Mouse (Mus musculus) neural tube, embryonic 12.5 days (tissue): ENCODE results near the gene Nrxn3. TPM values are rescaled to one million over a fixed set of nuclear protein-coding genes. Genes with fewer than 3 reads are reported as not detected.

ENCODE experiments used
- ATAC-seq: fragments of 200-750 bp; cut with Nextera tagmentation; 2 replicates; pipeline ENCODE4 v1.8.0; 2017; ENCODE audit warnings: low read depth, mild to moderate bottlenecking, moderate TSS enrichment, moderate library complexity; ENCODE audit not compliant: low FRiP score
- H3K27ac ChIP-seq: fragments of 300-500 bp; sonication (generic); 2 replicates; pipeline ENCODE4 v1.5.1; 2016
- H3K27me3 ChIP-seq: fragments of 300-500 bp; sonication (generic); replicated peaks from 2 replicates; pipeline ENCODE4 v1.6.1; 2016; ENCODE audit warnings: mild to moderate bottlenecking
- H3K36me3 ChIP-seq: fragments of 300-500 bp; sonication (generic); 2 replicates; pipeline ENCODE4 v1.6.1; 2016; ENCODE audit warnings: mild to moderate bottlenecking
- H3K4me1 ChIP-seq: fragments of 300-500 bp; sonication (generic); 2 replicates; pipeline ENCODE4 v1.6.1; 2016
- H3K4me2 ChIP-seq: fragments of 300-500 bp; sonication (generic); replicated peaks from 2 replicates; pipeline ENCODE4 v1.6.1; 2016; ENCODE audit warnings: mild to moderate bottlenecking
- H3K4me3 ChIP-seq: fragments of 300-500 bp; sonication (generic); 2 replicates; pipeline ENCODE4 v1.5.1; 2016
- H3K9ac ChIP-seq: fragments of 300-500 bp; sonication (generic); 2 replicates; pipeline ENCODE4 v1.6.1; 2016; ENCODE audit warnings: mild to moderate bottlenecking
- H3K9me3 ChIP-seq: fragments of 300-500 bp; sonication (generic); 2 replicates; pipeline ENCODE4 v1.6.1; 2016; ENCODE audit warnings: mild to moderate bottlenecking
- WGBS: fragments of 180-500 bp; shearing (Covaris S2); methylation state at CpG from one replicate; pipeline ENCODE4 v1.1.7; 2016; 5-methylcytosine and 5-hydroxymethylcytosine counted together
- polyA plus RNA-seq: library from polyadenylated mRNA; unstranded; fragments of >200 nt; fragmentation: Nextera tagmentation; extraction: Ambion mirVana; gene quantifications from 2 replicates; pipeline ENCODE4 v1.2.1, GENCODE M21; 2016

Nrxn3 gene
- polyA plus RNA-seq, 1 experiment from 2014 or later, result 57.5 TPM

GRCm38 (mm10) chr12:89016436-89016835 lies 293.8 kb downstream of the Nrxn3 start:
- Histone ChIP-seq H3K9ac (no peak overlapping the region), H3K9me3 (no peaks in the 10 kb centered on the region), H3K4me2 (no peak overlapping the region), H3K27me3 (no peaks in the 10 kb centered on the region), H3K27ac (no peak overlapping the region), H3K36me3 (no peaks in the 10 kb centered on the region), H3K4me1 (no peaks in the 10 kb centered on the region), H3K4me3 (no peak overlapping the region)
- WGBS, result 87% methylated on average over 1 of the region's 1 CpGs
- ATAC-seq, result no peak

GRCm38 (mm10) chr12:89025180-89025579 lies 302.5 kb downstream of the Nrxn3 start:
- ATAC-seq, result no peak
- Histone ChIP-seq H3K4me1 (no peaks in the 10 kb centered on the region), H3K36me3 (no peaks in the 10 kb centered on the region), H3K9ac (no peak overlapping the region), H3K4me3 (no peak overlapping the region), H3K4me2 (no peak overlapping the region), H3K9me3 (0 out of 2 replicates have a peak, but pooled peaks cover 3% of the 10 kb centered on the region), H3K27me3 (no peaks in the 10 kb centered on the region), H3K27ac (no peak overlapping the region)
- 96% methylated on average over 1 of the region's 1 CpGs for WGBS

- H3K9ac ChIP-seq, result no peak overlapping the region
- no peak overlapping the region for H3K4me2 ChIP-seq
- H3K4me3 ChIP-seq, result no peak overlapping the region
- ATAC-seq, result peak; percentile 53; the same call in 1 of the 2 replicates
- H3K9me3 ChIP-seq, result no peaks in the 10 kb centered on the region
- H3K27me3 ChIP-seq, result no peaks in the 10 kb centered on the region
- no peaks in the 10 kb centered on the region for H3K36me3 ChIP-seq
- H3K27ac ChIP-seq, result no peak overlapping the region
- WGBS, result 58% methylated on average over 4 of the region's 4 CpGs
- no peaks in the 10 kb centered on the region for H3K4me1 ChIP-seq
Measured at GRCm38 (mm10) chr12:89035984-89036618, 313.4 kb downstream of the Nrxn3 start.

- Histone ChIP-seq H3K9ac (no peak overlapping the region), H3K4me3 (no peak overlapping the region), H3K36me3 (no peaks in the 10 kb centered on the region), H3K27me3 (no peaks in the 10 kb centered on the region), H3K9me3 (no peaks in the 10 kb centered on the region), H3K4me1 (no peaks in the 10 kb centered on the region), H3K27ac (no peak overlapping the region), H3K4me2 (no peak overlapping the region)
- no peak for ATAC-seq
Measured at GRCm38 (mm10) chr12:89040151-89040550, 317.5 kb downstream of the Nrxn3 start.

- H3K27ac ChIP-seq, result no peak overlapping the region
- H3K4me2 ChIP-seq, result no peak overlapping the region
- no peaks in the 10 kb centered on the region for H3K36me3 ChIP-seq
- H3K27me3 ChIP-seq, result no peaks in the 10 kb centered on the region
- no peak overlapping the region for H3K4me3 ChIP-seq
- 47% methylated on average over 2 of the region's 2 CpGs for WGBS
- no peaks in the 10 kb centered on the region for H3K9me3 ChIP-seq
- H3K9ac ChIP-seq, result no peak overlapping the region
- H3K4me1 ChIP-seq, result no peaks in the 10 kb centered on the region
- peak; percentile 83 for ATAC-seq
Measured at GRCm38 (mm10) chr12:89041429-89042107, 318.9 kb downstream of the Nrxn3 start.

GRCm38 (mm10) chr12:89049279-89049678 lies 326.6 kb downstream of the Nrxn3 start:
- peaks cover 6% of the 10 kb centered on the region; the same call in 1 of the 2 replicates for H3K4me1 ChIP-seq
- H3K27ac ChIP-seq, result no peak overlapping the region
- H3K4me2 ChIP-seq, result 0 out of 2 replicates have a peak overlapping the region, but pooled peaks have one; percentile 10
- ATAC-seq, result peak; percentile 95
- H3K9me3 ChIP-seq, result no peaks in the 10 kb centered on the region
- H3K9ac ChIP-seq, result no peak overlapping the region
- H3K4me3 ChIP-seq, result no peak overlapping the region
- 12% methylated on average over 3 of the region's 3 CpGs for WGBS
- H3K27me3 ChIP-seq, result no peaks in the 10 kb centered on the region
- H3K36me3 ChIP-seq, result no peaks in the 10 kb centered on the region

- peak; percentile 65 for ATAC-seq
- Histone ChIP-seq H3K27me3 (no peaks in the 10 kb centered on the region), H3K4me3 (no peak overlapping the region), H3K4me1 (peaks cover 6% of the 10 kb centered on the region; the same call in 1 of the 2 replicates), H3K27ac (no peak overlapping the region), H3K9me3 (no peaks in the 10 kb centered on the region), H3K36me3 (no peaks in the 10 kb centered on the region), H3K9ac (no peak overlapping the region), H3K4me2 (no peak overlapping the region)
Measured at GRCm38 (mm10) chr12:89049686-89050085, 327.0 kb downstream of the Nrxn3 start.

GRCm38 (mm10) chr12:89072436-89072835 lies 349.8 kb downstream of the Nrxn3 start:
- Histone ChIP-seq H3K27ac (no peak overlapping the region), H3K4me1 (peaks cover 4% of the 10 kb centered on the region; the same call in 1 of the 2 replicates), H3K4me2 (no peak overlapping the region), H3K27me3 (no peaks in the 10 kb centered on the region), H3K9ac (no peak overlapping the region), H3K4me3 (no peak overlapping the region), H3K36me3 (no peaks in the 10 kb centered on the region), H3K9me3 (no peaks in the 10 kb centered on the region)
- ATAC-seq, result no peak

GRCm38 (mm10) chr12:89073167-89073743 lies 350.6 kb downstream of the Nrxn3 start:
- no peak overlapping the region for H3K4me3 ChIP-seq
- H3K4me2 ChIP-seq, result no peak overlapping the region
- 84% methylated on average over 5 of the region's 5 CpGs for whole genome bisulfite sequencing
- no peaks in the 10 kb centered on the region for H3K36me3 ChIP-seq
- no peaks in the 10 kb centered on the region for H3K9me3 ChIP-seq
- H3K9ac ChIP-seq, result no peak overlapping the region
- H3K27me3 ChIP-seq, result no peaks in the 10 kb centered on the region
- no peak for ATAC-seq
- no peak overlapping the region for H3K27ac ChIP-seq
- peaks cover 4% of the 10 kb centered on the region; the same call in 1 of the 2 replicates for H3K4me1 ChIP-seq

- ATAC-seq, result no peak
- 67% methylated on average over 10 of the region's 10 CpGs for WGBS
Measured at GRCm38 (mm10) chr12:89074551-89075295, 352.0 kb downstream of the Nrxn3 start.

GRCm38 (mm10) chr12:89093806-89094479 lies 371.3 kb downstream of the Nrxn3 start:
- Histone ChIP-seq H3K9me3 (no peaks in the 10 kb centered on the region), H3K27ac (no peak overlapping the region), H3K27me3 (no peaks in the 10 kb centered on the region), H3K4me2 (no peak overlapping the region), H3K4me1 (no peaks in the 10 kb centered on the region), H3K36me3 (no peaks in the 10 kb centered on the region), H3K4me3 (no peak overlapping the region), H3K9ac (no peak overlapping the region)
- 89% methylated on average over 8 of the region's 8 CpGs for whole genome bisulfite sequencing
- ATAC-seq, result no peak

More at GRCm38 (mm10) chr12:89074551-89075295, 352.0 kb downstream of the Nrxn3 start:
- peaks cover 4% of the 10 kb centered on the region; the same call in 1 of the 2 replicates for H3K4me1 ChIP-seq
- H3K27ac ChIP-seq, result no peak overlapping the region
- H3K4me2 ChIP-seq, result no peak overlapping the region
- H3K4me3 ChIP-seq, result no peak overlapping the region
- no peaks in the 10 kb centered on the region for H3K36me3 ChIP-seq
- H3K9me3 ChIP-seq, result no peaks in the 10 kb centered on the region
- no peak overlapping the region for H3K9ac ChIP-seq
- H3K27me3 ChIP-seq, result no peaks in the 10 kb centered on the region

- H3K4me2 ChIP-seq, result no peak overlapping the region
- WGBS, result 93% methylated on average over 2 of the region's 2 CpGs
- H3K4me3 ChIP-seq, result no peak overlapping the region
- no peak overlapping the region for H3K9ac ChIP-seq
- no peaks in the 10 kb centered on the region for H3K9me3 ChIP-seq
- H3K36me3 ChIP-seq, result no peaks in the 10 kb centered on the region
- no peak overlapping the region for H3K27ac ChIP-seq
- no peaks in the 10 kb centered on the region for H3K27me3 ChIP-seq
- ATAC-seq, result no peak
- no peaks in the 10 kb centered on the region for H3K4me1 ChIP-seq
Measured at GRCm38 (mm10) chr12:89097561-89097960, 374.9 kb downstream of the Nrxn3 start.
